Mouse (Mus musculus): Measurements from ENCODE around the gene Slc39a8. TPM values are rescaled to one million over a fixed set of nuclear protein-coding genes. Genes with fewer than 3 reads are reported as not detected.

The Slc39a8 gene
- total RNA-seq, 2 experiments from 2014 or later, result 2.9 to 3.5 TPM

DNA sequence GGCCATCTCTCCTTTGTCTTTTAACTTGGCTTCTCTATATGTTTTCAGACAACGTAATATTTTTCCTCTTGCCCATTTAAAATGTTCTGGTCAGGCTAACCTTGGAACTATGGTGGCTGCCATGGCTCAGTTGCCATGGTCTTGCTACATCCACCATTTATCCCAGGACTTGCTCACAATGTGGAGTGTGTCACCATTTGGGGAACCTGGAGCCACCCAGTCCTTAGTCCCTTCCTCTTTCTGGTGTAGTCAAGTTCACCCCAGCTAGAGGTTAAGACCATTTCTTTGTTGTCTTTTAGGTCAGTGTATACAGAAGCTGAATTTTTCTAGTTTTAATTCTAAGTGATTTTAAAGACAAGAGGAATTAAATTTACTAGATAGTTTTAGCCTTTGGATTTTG is 80.7 kb downstream of the Slc39a8 start:
- no peak for DNase-seq (ENCODE audit: extremely low spot score in 1 of 2, low spot score in 1 of 2)

- no peak for DNase-seq (ENCODE audit: extremely low spot score in 1 of 2, low spot score in 1 of 2)
Measured at GRCm38 (mm10) chr3:135907028-135907427, 81.9 kb downstream of the Slc39a8 start.

- DNase-seq (ENCODE audit: extremely low spot score in 1 of 2, low spot score in 1 of 2), result no peak
Measured at GRCm38 (mm10) chr3:135915941-135916340, 90.9 kb downstream of the Slc39a8 start.

GRCm38 (mm10) chr3:135918566-135919180 is 93.6 kb downstream of the Slc39a8 start:
- DNase-seq (ENCODE audit: extremely low spot score in 1 of 2, low spot score in 1 of 2), result no peak

DNA sequence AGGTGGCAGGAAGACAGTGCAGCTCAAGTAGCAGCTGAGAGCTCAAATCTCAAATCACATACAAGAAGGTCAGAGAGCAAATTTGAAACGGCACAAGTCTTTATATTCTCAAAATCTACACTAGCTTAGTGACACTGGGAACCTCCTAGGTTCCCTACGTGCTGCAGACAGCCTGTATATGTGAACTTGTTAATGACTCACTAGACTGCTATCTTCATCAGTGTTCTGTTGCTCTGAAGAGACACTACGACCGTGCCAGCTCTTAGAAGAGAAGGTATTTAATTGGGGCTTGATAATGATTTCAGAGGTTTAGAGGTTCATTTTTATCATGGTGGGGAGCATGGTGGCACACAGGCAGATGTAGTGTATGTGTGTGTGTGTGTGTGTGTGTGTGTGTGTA is 94.2 kb downstream of the Slc39a8 start:
- no peak for DNase-seq (ENCODE audit: extremely low spot score in 1 of 2, low spot score in 1 of 2)

GRCm38 (mm10) chr3:135926729-135927128 is 101.7 kb downstream of the Slc39a8 start:
- DNase-seq (ENCODE audit: extremely low spot score in 1 of 2, low spot score in 1 of 2), result no peak

DNA sequence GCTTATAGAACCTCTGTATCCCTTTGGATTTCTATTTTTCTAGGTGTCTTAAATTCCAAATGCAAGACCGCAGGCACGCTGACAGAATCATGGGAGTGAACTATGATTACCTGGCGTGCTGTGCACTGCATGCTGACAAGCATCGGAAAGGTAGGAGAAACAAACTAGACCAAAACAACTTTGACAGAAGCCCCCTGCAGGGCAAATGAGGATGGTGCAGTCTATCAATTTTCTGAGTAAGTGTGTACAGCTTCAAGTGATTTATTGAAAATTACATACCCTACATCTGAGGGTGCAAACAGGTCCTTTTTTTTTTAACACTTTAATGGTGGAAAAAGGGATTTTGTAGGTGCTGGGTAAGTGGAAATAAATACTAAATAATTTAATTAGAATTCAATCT is 103.1 kb downstream of the Slc39a8 start:
- no peak for DNase-seq (ENCODE audit: extremely low spot score in 1 of 2, low spot score in 1 of 2)

DNA sequence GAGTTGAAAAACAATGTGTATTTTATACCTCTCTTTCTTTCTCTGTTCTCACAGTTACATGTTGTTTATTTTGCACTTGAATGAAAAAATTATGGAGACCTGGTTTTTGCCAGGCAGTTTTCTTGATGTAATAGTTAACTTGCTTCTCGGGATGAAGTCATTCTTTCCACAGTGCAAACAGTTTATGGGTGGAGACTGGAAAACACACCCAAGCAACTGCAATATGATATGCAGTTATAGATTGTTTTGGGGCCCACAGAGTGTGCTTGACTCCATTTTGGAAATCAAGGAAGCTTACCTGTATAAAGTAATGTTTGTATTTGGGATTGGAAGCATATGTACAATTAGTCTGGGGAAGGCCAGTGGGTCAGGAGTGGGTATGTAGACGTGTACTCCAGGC is 112.4 kb downstream of the Slc39a8 start:
- DNase-seq (ENCODE audit: extremely low spot score in 1 of 2, low spot score in 1 of 2), result no peak

Other genes with a start within 250 kb of the Slc39a8 start
- 10 to 100 TPM; 20.5 to 25.2 TPM for gene Nfkb1, start 133.7 kb upstream of the Slc39a8 start, total RNA-seq (2021)

All from layer of hippocampus, postnatal 25 days (tissue).